Mouse (Mus musculus): ENCODE data around the gene Pgpep1l.

Pgpep1l gene

DNA sequence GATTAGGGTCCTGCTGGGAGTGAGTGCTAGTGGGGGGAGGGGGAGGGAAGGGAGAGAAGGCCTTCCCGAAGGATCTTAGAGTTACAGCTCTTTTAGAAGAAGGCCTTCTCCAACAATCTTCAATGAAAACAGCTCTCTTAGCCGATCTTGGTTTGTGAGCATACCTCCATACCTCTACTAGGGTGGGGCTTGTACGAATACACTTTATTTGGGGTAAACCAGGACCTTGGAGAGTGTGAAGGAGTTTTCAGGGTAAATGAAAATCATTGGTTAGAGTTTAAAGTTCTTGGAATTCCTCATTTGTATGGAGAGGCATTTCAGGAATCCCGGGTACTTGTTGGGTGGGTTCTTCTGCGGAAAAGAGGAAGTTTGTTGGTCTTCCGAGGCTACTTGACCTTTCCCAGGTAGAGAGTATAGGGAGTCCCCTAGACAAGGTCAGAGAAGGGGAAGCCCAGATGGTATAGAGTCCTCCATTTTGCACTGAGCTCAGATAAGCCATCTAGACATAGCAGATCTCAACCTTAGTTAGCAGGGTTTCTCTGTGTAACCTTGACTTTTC, 4.4 kb downstream of the Pgpep1l start:
- DNase-seq (ENCODE audit: low read depth), result no peak

DNA sequence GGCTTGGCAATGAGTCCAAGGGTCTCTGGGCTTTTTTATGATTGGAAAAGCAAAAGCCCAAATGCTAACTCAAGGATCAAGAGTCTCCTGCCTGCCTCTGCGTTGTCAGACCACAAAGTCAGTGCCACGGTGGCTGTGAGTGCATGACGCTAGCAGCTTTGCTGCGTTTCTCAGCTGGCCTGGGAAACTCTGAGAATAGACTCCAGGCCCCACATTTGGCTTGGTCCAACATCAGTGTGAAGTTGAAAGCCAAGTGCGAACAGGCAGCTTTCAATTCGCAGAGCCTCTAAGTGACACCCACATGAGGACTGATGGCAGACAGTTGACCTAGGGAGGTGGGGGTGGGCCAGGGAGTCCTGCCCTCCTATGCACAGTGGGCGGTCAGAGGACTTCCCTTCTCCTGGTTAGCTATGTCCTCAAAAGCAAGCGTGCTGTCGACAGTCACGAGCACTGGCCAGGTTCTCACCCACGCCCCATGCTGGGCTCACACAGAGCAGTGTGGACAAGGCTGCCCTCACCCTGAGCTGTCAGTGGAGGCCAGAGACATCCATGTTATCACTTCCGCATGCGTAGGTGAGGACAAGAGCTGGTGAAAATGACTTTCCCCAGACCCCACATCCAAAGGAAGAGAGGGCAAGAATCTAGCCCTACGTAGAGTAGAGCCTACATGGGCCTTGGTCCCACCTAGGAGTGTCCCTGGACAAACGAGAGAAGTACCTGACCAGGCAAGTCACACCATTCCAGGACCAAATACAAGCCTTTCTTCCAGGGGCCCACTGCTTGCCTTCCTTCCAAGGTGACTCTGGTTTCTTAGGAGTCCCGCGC, 5.5 kb downstream of the Pgpep1l start:
- no peak for DNase-seq (ENCODE audit: low read depth)

- no peak for DNase-seq (ENCODE audit: low read depth)
Observed at GRCm38 (mm10) chr7:68257767-68258166, 6.3 kb downstream of the Pgpep1l start.

DNA sequence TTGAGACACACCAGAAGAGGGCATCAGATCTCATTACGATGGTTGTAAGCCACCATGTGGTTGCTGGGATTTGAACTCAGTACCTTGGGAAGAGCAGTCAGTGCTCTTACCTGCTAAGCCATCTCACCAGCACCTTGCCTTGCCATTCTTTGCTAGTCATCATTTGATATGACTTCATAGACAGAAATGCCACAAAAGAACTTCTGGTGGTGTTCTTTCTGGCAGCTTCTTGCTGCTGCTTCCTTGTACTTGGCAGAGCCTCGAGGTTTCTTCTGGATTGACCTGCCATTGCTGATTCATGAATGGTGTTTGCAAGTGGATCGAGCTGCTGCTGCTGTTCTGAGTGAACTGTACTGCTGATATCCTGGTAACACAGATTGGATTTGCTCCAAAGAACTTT, 13.1 kb downstream of the Pgpep1l start:
- DNase-seq (ENCODE audit: low read depth), result no peak

- DNase-seq (ENCODE audit: low read depth), result no peak
Observed at GRCm38 (mm10) chr7:68250411-68250810, 13.6 kb downstream of the Pgpep1l start.

- DNase-seq (ENCODE audit: low read depth), result no peak
Observed at GRCm38 (mm10) chr7:68246249-68246648, 17.8 kb downstream of the Pgpep1l start.

DNA sequence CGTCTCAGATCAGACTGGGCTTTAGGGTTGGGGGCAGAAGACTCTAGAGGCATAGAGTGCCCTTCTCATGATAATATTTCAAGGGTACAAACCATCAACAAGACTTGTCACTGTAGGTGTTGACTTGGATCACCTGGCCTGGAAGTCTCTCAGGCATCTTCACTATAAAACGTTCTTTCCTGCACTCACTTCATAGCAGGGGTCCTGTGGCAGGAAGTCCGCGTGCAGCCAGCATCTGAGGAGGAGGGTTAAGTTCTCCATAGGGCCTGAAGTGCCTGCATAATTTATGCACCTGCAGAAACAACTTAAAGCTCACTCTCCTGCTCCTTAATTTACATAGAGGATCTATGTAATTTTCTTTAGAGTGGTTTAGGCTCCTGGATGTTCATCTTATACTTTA, 18.4 kb downstream of the Pgpep1l start:
- no peak for DNase-seq (ENCODE audit: low read depth)

DNA sequence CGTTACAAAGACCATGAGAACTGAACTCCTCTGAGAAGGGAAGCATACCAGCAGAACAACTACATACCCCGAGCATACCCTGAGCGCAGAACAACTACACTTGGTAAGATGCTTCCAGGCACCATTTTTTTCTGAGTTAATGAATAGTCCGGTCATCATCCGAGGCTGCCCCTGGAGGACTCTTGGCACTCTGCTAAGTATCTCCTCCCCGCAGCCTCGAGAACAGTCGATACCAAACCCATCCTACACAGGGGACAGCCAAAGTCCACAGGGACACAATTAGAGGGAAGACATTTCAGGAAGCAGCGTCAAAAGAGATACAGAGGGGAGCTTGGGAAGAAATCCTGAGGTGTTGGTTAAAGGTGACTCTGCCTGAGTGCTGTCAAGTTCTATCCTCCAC, 22.8 kb downstream of the Pgpep1l start:
- DNase-seq (ENCODE audit: low read depth), result no peak

GRCm38 (mm10) chr7:68239220-68239827, 24.7 kb downstream of the Pgpep1l start:
- DNase-seq (ENCODE audit: low read depth), result no peak

DNA sequence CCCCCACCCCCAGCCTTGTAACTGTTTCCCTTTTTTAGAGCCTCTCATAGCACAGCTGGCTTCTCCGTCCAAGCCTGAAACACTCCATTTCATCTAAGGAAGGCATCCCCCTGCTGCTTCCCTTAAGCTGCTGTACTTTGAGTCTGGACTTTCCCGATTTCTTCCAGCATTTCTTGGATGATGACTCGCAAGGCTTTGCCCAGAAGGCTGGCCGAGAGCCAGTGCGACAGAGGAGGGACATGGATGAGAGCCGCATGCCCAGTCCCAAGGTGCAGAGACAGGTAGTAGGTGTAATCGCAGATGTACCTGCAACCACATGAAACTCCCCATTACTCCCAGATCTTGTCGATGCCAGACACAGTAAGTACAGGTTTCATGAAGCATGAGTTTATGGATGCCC, 27.2 kb downstream of the Pgpep1l start:
- no peak for DNase-seq (ENCODE audit: low read depth)

DNA sequence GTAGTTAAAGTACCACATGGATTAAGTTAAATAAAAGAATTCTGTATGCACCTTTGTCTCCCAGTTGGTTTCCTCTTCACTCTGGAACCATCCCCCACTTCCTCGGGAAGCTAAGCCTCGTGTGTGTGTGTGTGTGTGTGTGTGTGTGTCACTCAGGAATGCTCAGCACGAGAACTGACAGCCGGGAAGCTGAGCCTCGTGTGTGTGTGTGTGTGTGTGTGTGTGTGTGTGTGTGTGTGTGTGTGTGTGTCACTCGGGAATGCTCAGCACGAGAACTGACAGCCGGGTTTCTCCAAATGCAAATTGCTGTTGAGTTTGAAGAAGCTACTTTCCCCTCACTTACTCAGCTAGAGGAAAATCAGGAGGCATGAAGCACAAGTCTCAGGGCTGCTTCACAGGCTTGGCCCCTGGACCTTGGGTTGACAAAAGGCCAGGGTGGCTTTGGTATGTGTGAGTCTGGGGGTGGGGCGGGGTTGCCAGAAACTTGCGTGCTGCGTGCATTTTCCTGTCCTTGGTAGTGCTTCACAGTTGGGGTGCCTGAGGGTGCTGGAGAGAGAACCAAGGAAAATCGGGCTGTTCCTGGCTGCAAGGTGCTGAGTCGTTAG, 30.3 kb downstream of the Pgpep1l start:
- no peak for DNase-seq (ENCODE audit: low read depth)

DNA sequence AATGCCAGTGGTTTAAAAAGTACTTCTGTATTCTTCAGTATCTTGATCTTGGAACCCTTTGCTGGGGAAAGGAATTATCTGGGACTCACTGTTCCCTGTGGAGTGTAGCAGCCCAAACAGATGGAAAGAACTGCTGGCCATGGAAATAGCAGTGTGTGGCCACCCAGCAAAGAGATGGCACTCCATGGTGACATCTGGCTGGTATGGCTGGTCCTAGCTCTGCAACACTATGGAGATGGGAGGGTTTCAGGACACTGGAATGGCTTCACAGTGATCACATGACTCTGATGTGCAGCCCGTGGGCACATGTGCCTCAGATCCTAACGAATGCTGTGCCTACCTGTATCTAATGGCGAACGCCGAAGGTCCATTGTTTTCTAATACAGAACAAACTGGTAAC, 31.5 kb downstream of the Pgpep1l start:
- DNase-seq (ENCODE audit: low read depth), result no peak

GRCm38 (mm10) chr7:68230831-68231230, 33.2 kb downstream of the Pgpep1l start:
- DNase-seq (ENCODE audit: low read depth), result no peak

- no peak for DNase-seq (ENCODE audit: low read depth)
Observed at GRCm38 (mm10) chr7:68228491-68228890, 35.5 kb downstream of the Pgpep1l start.

DNA sequence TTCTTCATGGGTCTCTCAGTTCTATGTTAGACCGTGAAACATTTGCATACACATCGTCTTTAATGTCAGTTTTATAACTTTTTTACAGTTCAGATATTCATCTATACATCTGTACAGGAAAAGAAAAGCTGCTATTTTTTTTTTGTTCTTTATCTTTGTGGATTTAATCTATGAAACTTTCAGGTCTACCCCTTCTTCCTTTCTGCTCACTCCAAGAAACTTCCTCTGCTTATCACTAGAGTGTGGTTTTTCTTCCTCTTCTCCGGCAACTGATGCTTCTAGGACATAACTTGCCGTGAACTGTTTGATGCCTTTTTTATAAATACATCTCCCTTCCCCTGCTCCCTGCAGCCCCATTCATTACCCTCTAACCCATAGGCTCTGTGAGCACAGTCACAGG, 36.4 kb downstream of the Pgpep1l start:
- no peak for DNase-seq (ENCODE audit: low read depth)

DNA sequence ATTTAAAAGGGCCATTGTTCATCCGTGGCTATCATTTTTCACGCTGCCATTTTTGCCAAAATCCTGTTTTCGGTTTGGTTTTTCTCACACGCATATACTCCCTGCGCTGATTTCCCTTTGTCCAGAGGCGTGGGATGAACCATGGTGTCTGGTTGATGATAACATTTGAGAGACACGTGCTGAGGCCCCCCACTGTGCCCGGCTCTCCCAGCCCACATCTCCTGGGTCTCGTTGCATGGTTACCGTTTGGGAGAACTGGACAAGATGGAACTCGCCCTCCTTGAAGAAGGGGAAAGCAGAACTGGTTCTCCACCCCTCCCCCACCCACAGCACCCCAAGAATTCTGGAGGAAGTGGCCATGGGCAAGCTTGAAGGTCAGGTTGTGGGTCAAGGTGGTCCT, 37.0 kb downstream of the Pgpep1l start:
- no peak for DNase-seq (ENCODE audit: low read depth)

DNA sequence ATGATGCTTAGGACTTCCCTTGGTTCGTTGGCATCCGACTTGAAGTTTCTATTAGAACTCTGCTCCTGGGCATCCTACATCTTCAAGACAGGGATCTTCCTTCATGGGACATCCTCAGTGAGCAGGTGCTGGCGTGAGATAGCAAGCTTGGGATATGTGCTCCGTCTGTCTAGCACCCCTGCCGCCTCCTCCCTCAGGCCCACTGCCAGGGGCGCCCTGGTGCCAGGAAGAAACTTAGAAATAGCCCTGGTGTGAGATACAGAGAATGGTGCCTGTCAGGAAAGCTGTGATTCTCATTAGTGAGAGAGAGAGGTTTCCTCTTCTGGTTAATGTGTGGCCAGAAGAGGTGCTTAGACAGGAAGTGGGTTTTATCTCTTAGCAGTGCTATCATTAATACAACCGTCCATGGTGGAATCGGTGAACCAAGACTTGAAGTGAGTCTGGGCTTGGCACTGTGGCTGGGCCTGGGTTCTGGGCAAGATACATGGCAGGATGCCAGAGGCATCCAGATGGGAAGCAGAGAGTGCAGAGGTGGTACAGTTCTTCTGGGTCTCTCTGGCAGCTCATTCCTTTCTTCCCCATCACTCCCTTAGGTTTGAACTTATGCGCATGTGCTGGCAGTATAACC, 38.5 kb downstream of the Pgpep1l start:
- DNase-seq (ENCODE audit: low read depth), result no peak

- DNase-seq (ENCODE audit: low read depth), result no peak
Observed at GRCm38 (mm10) chr7:68224006-68224405, 40.0 kb downstream of the Pgpep1l start.

DNA sequence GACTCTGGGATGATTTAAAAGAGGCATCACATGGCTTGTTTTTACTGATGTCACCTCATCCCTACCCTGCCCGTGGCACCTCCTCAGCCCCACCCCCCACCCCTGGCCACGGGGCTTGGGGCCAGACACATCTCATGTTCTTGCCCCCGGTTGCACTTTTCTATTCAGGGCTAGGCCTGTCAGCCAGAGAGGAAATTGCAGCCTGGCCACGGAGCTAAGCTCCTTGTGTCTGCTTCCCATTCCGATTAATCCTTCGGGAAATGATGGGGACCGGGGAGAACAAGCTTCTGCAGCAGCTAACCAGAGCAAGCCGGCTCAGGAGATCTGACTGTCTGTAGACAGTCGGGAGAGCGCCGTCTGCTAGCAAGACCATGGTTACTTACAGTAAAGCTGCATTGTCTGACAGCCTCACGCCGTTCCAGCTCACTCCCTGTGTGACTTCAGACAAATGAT, 40.7 kb downstream of the Pgpep1l start:
- DNase-seq (ENCODE audit: low read depth), result no peak

DNA sequence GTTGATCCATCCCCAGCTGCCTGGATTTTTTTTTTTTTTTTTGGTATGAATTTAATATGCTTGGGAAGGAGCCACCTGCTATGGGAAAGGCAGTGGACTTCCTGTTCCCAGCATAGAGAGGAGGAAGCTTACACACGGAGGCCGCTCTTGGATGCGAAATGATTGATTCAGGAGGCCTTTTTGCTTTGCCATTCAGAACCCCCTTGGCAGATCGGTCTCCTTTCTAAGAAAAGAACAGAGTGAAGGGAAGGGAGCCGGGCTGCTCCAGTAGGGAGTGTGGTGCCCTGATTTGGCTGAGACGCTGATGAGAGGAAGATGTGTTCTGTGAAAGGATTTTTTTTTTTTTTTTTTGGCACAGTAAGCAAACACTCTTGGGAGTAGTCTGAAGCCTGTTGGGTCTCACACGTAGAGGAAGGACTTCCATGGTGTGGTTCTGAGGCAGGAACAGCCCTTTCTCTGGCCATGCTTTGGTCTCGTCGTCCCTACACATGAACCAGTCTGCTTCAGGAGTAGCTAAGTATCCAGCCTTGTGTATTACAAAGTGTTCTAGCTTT, 42.3 kb downstream of the Pgpep1l start:
- DNase-seq (ENCODE audit: low read depth), result no peak

DNA sequence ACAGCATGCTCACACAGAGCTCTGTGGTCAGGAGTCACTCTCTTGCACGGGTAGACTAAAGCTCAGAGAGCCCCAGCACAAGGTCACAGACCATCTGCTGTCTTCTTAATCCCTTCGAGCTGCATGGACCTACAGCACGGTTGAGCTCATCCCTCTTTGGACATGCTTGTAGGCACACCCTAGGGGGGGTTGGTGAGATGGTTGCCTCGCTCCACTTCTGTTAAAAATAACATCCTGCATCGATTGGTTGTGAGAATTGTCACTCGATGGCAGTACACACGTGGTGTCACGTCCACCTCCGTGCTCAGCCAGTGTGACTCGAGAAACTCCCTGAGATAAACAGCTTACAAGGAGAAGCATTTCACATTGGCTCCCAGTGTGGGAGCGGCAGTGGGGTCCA, 45.2 kb downstream of the Pgpep1l start:
- DNase-seq (ENCODE audit: low read depth), result no peak

GRCm38 (mm10) chr7:68215522-68216070, 48.4 kb downstream of the Pgpep1l start:
- DNase-seq (ENCODE audit: low read depth), result no peak

Measured in c-Kit-positive CD71-positive TER-119-negative erythroid progenitor cells, embryonic 14.5 days (primary cell).